Comparison of ENCODE assay signal across 24 mouse cellular contexts in genomic region chr5:122240521-122240920, GRCm38 (mm10). TPM values are rescaled to one million over a fixed set of nuclear protein-coding genes. Genes with fewer than 3 reads are reported as not detected.
DNase-seq lines count a peak whose midpoint lies in the region; ATAC-seq lines count a peak whose summit lies in the region.
"Had no signal": no experiment of that assay in that cellular context is flagged by ENCODE, and none has a peak within 500 bp of the region (broad histone marks: within the 10 kb centered on the region; RNA-seq: fewer than 3 reads in every experiment).

No protein-coding gene starts in this region.

- H3K27ac ChIP-seq in midbrain, embryonic 10.5 days (replicated peaks) = no peak overlapping the region
- H3K27ac ChIP-seq in neural tube, embryonic 15.5 days (replicated peaks) = no peak overlapping the region
- H3K27ac ChIP-seq: hindbrain, embryonic 12.5 days; kidney, postnatal 0 days; limb, embryonic 15.5 days; liver, embryonic 14.5 days; midbrain, embryonic 13.5 days; stomach, embryonic 15.5 days had no signal

- no peaks in the 10 kb centered on the region for H3K27me3 ChIP-seq in midbrain, embryonic 10.5 days (ENCODE audit: low read depth, poor library complexity, severe bottlenecking)
- H3K27me3 ChIP-seq in neural tube, embryonic 15.5 days (replicated peaks) = no peaks in the 10 kb centered on the region
- H3K27me3 ChIP-seq: CH12.LX; hindbrain, embryonic 12.5 days; limb, embryonic 15.5 days; midbrain, embryonic 13.5 days; Patski; stomach, embryonic 15.5 days had no signal

- peak; percentile 61 to 74 for DNase-seq in cerebellum, postnatal 10 days
- DNase-seq in cerebellum, adult 8-10 months = no peak
- peak; percentile 31 for DNase-seq in left cerebral cortex, postnatal 4 days
- no peak for DNase-seq in left cerebral cortex, adult 9 months (ENCODE audit: low spot score in 2 of 2)
- DNase-seq in kidney, postnatal 14 days = peak; percentile 59
- DNase-seq in midbrain, embryonic 10.5 days (ENCODE audit: low spot score) = no peak
- DNase-seq: adrenal gland, adult 2 months; B cell, adult 2 months; gastrocnemius, postnatal 36 days; layer of hippocampus, adult 9-11 months; lung, embryonic 14.5 days; right cerebral cortex, postnatal 4 days; thymus, postnatal 25 days had no signal

- H3K9me3 ChIP-seq in midbrain, embryonic 10.5 days (replicated peaks) = no peaks in the 10 kb centered on the region
- no peaks in the 10 kb centered on the region for H3K9me3 ChIP-seq in neural tube, embryonic 15.5 days (replicated peaks)
- H3K9me3 ChIP-seq: forebrain, embryonic 10.5 days; G1E; hindbrain, embryonic 12.5 days; limb, embryonic 15.5 days; midbrain, embryonic 13.5 days; stomach, embryonic 15.5 days had no signal

- intact Hi-C loops in left cerebral cortex, postnatal 4 days (cut with DNase I) = loop anchor here (2.0 kb wide), 1 partner anchor 20 kb away; no protein-coding TSS in a partner anchor

- WGBS in midbrain, embryonic 10.5 days = 93% methylated on average over 11 of the region's 11 CpGs
- WGBS in neural tube, embryonic 15.5 days = 89% methylated on average over 11 of the region's 11 CpGs

- peaks cover 66% of the 10 kb centered on the region for H3K36me3 ChIP-seq in midbrain, embryonic 10.5 days
- peaks cover 6% of the 10 kb centered on the region for H3K36me3 ChIP-seq in neural tube, embryonic 15.5 days

- no peak overlapping the region for H3K9ac ChIP-seq in neural tube, embryonic 15.5 days (replicated peaks)
- H3K9ac ChIP-seq: hindbrain, embryonic 12.5 days; limb, embryonic 15.5 days; liver, embryonic 14.5 days; lung, embryonic 14.5 days; midbrain, embryonic 13.5 days; stomach, embryonic 15.5 days had no signal

- no peak overlapping the region for H3K4me2 ChIP-seq in neural tube, embryonic 15.5 days
- H3K4me2 ChIP-seq: hindbrain, embryonic 12.5 days; limb, embryonic 15.5 days; lung, embryonic 14.5 days; midbrain, embryonic 13.5 days; stomach, embryonic 15.5 days had no signal

- no peak overlapping the region for H3K4me3 ChIP-seq in midbrain, embryonic 10.5 days
- H3K4me3 ChIP-seq in neural tube, embryonic 15.5 days (replicated peaks) = no peak overlapping the region
- H3K4me3 ChIP-seq: forebrain, embryonic 10.5 days; hindbrain, embryonic 12.5 days; limb, embryonic 15.5 days; midbrain, embryonic 13.5 days; stomach, embryonic 15.5 days had no signal

- H3K4me1 ChIP-seq in midbrain, embryonic 10.5 days = peaks cover 12% of the 10 kb centered on the region; the same call in 1 of the 2 replicates
- peaks cover 18% of the 10 kb centered on the region for H3K4me1 ChIP-seq in neural tube, embryonic 15.5 days
- H3K4me1 ChIP-seq: stomach, embryonic 15.5 days had no signal

- ATAC-seq in neural tube, embryonic 15.5 days (ENCODE audit: low FRiP score) = no peak
- ATAC-seq: midbrain, embryonic 13.5 days; Patski had no signal

RNA-seq across cellular contexts. Expression of gene Tctn1, which starts 23.7 kb away (rescaled TPM):
- 10 to 100 TPM; 16.4 to 17.8 TPM for total RNA-seq in left cerebral cortex, postnatal 4 days (2021)
- 5.9 and 6.4 TPM in 2 replicates for polyA plus RNA-seq in midbrain, embryonic 10.5 days (2016; fragmentation: Nextera tagmentation; extraction: Ambion mirVana)
- polyA plus RNA-seq in neural tube, embryonic 15.5 days (2015; fragmentation: Nextera tagmentation; extraction: Ambion mirVana) = 5.8 and 6.0 TPM in 2 replicates

RNA-seq across cellular contexts. Expression of gene Hvcn1, which starts 33.9 kb away (rescaled TPM):
- total RNA-seq in left cerebral cortex, postnatal 4 days (2021) = 1 to 10 TPM in 1 of 2 experiments, under 1 TPM in 1; 0.84 to 1.2 TPM
- polyA plus RNA-seq in midbrain, embryonic 10.5 days (2016; fragmentation: Nextera tagmentation; extraction: Ambion mirVana) = 17.7 TPM in 2 replicates
- polyA plus RNA-seq in neural tube, embryonic 15.5 days (2015; fragmentation: Nextera tagmentation; extraction: Ambion mirVana) = 1.3 and 4.1 TPM in 2 replicates

RNA-seq across cellular contexts. Expression of gene Pptc7, which starts 43.6 kb away (rescaled TPM):
- 10 to 100 TPM; 17.1 to 18.5 TPM for total RNA-seq in left cerebral cortex, postnatal 4 days (2021)
- polyA plus RNA-seq in midbrain, embryonic 10.5 days (2016; fragmentation: Nextera tagmentation; extraction: Ambion mirVana) = 7.3 and 7.7 TPM in 2 replicates
- polyA plus RNA-seq in neural tube, embryonic 15.5 days (2015; fragmentation: Nextera tagmentation; extraction: Ambion mirVana) = 8.7 and 9.3 TPM in 2 replicates

Comparison
In these comparisons a context has a peak if more than half of its experiments do, and no peak if none do; other contexts are left out.
1. DNase-seq: peak in cerebellum, postnatal 10 days (2 of 2), left cerebral cortex, postnatal 4 days (single experiment) and kidney, postnatal 14 days (single experiment); none in cerebellum, adult 8-10 months (single experiment), left cerebral cortex, adult 9 months (0 of 2) and midbrain, embryonic 10.5 days (single experiment).